Comparison of ENCODE assay signal across 31 mouse cellular contexts in the genomic region with DNA sequence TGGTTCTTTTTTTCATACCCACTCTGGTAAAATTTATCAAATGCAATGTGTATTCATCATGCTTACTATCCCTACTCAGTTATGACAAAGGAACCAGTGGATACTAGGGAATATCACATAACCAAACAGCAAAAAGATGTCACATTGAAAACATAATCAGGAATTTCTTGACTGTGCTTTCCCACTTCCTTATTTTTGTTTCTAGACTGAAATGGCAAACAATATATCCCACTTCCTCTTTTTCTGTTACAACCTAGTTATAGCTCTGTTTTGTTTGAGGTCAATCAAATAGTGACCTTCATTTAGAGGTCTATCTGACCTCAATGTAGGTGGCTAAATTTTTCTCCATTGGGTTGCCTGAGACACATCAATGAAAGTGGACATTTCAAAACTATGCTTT.
A peak's percentile ranks its signal among the peaks of the same experiment; 100 is the strongest.
DNase-seq lines count a peak whose midpoint lies in the region; ATAC-seq lines count a peak whose summit lies in the region.
"Had no signal": no experiment of that assay in that cellular context is flagged by ENCODE, and none has a peak within 500 bp of the region (broad histone marks: within the 10 kb centered on the region; RNA-seq: fewer than 3 reads in every experiment).

No protein-coding gene starts in this region.

- no peak overlapping the region for H3K27ac ChIP-seq in liver, embryonic 11.5 days (ENCODE audit: low read depth, low read length)
- no peak overlapping the region for H3K27ac ChIP-seq in forebrain, embryonic 10.5 days
- H3K27ac ChIP-seq: embryonic facial prominence, embryonic 10.5 days; embryonic facial prominence, embryonic 13.5 days; gastrocnemius, adult 2 months; heart, embryonic 15.5 days; hindbrain, embryonic 10.5 days; hindbrain, embryonic 13.5 days; intestine, embryonic 15.5 days had no signal

- no peak overlapping the region for H3K4me3 ChIP-seq in liver, embryonic 11.5 days (ENCODE audit: low read depth, low read length)
- H3K4me3 ChIP-seq in forebrain, embryonic 10.5 days = no peak overlapping the region
- H3K4me3 ChIP-seq: embryonic facial prominence, embryonic 10.5 days; embryonic facial prominence, embryonic 13.5 days; gastrocnemius, adult 2 months; heart, embryonic 12.5 days; heart, embryonic 15.5 days; hindbrain, embryonic 10.5 days; hindbrain, embryonic 13.5 days; intestine, embryonic 15.5 days had no signal

- peak; percentile 68 for DNase-seq in A20 (ENCODE audit: low read depth, low spot score)
- DNase-seq in MEL-GATA-1-ER (ENCODE audit: extremely low read depth, low read depth) = peak; percentile 6
- peak; percentile 3 for DNase-seq in splenic B cell, adult 2 months (ENCODE audit: low read depth, low spot score)
- no peak for DNase-seq in liver, embryonic 11.5 days (ENCODE audit: low spot score)
- DNase-seq in layer of hippocampus, adult 8-10 months (ENCODE audit: low spot score in 2 of 2) = no peak
- DNase-seq in forebrain, embryonic 10.5 days (ENCODE audit: extremely low spot score, low spot score) = no peak
- DNase-seq: adrenal gland, postnatal 10 days; adrenal gland, postnatal 36 days; cerebellum, adult 11 months; cerebellum, adult 2 months; cerebellum, adult 9-11 months; cerebellum, postnatal 25 days; embryo, embryonic 11 days; forebrain, postnatal 0 days; gastrocnemius, adult 2 months; gastrocnemius, postnatal 14 days; heart, adult 18-20 months; heart, postnatal 10 days; heart, postnatal 36 days had no signal

- no peaks in the 10 kb centered on the region for H3K36me3 ChIP-seq in splenic B cell, adult 2 months (ENCODE audit: control insufficient read depth, insufficient read depth, low read length, poor library complexity, severe bottlenecking)
- no peaks in the 10 kb centered on the region for H3K36me3 ChIP-seq in liver, embryonic 11.5 days (ENCODE audit: control insufficient read depth, insufficient read depth, low read length)
- H3K36me3 ChIP-seq in forebrain, embryonic 10.5 days (replicated peaks) = no peaks in the 10 kb centered on the region
- H3K36me3 ChIP-seq: embryonic facial prominence, embryonic 10.5 days; embryonic facial prominence, embryonic 13.5 days; G1E; heart, embryonic 12.5 days; heart, embryonic 15.5 days; hindbrain, embryonic 10.5 days; hindbrain, embryonic 13.5 days; intestine, embryonic 15.5 days had no signal

- no peaks in the 10 kb centered on the region for H3K9me3 ChIP-seq in liver, embryonic 11.5 days (ENCODE audit: control insufficient read depth, low read length)
- no peaks in the 10 kb centered on the region for H3K9me3 ChIP-seq in forebrain, embryonic 10.5 days
- H3K9me3 ChIP-seq: embryonic facial prominence, embryonic 10.5 days; G1E; heart, embryonic 12.5 days; heart, embryonic 15.5 days; hindbrain, embryonic 10.5 days; hindbrain, embryonic 13.5 days; intestine, embryonic 15.5 days had no signal

- no peaks in the 10 kb centered on the region for H3K27me3 ChIP-seq in splenic B cell, adult 2 months (ENCODE audit: control insufficient read depth, insufficient read depth, low read length, poor library complexity, severe bottlenecking)
- no peaks in the 10 kb centered on the region for H3K27me3 ChIP-seq in liver, embryonic 11.5 days (replicated peaks; ENCODE audit: control insufficient read depth, insufficient read depth, low read length)
- H3K27me3 ChIP-seq in forebrain, embryonic 10.5 days (ENCODE audit: poor library complexity, severe bottlenecking) = no peaks in the 10 kb centered on the region
- H3K27me3 ChIP-seq: embryonic facial prominence, embryonic 13.5 days; heart, embryonic 12.5 days; heart, embryonic 15.5 days; hindbrain, embryonic 13.5 days; intestine, embryonic 15.5 days had no signal

- peak; percentile 85 for ATAC-seq in megakaryocyte, adult 5-6 weeks (ENCODE audit: poor library complexity, severe bottlenecking)
- ATAC-seq in liver, embryonic 11.5 days (replicated peaks; ENCODE audit: low FRiP score) = no peak
- ATAC-seq: activated CD4-positive, CD25-positive, alpha-beta regulatory T cell, adult 4 months; forebrain, embryonic 14.5 days; forebrain, postnatal 0 days; hindbrain, embryonic 16.5 days; intestine, embryonic 15.5 days had no signal

- H3K9ac ChIP-seq in liver, embryonic 11.5 days (ENCODE audit: low read depth, low read length) = no peak overlapping the region
- H3K9ac ChIP-seq: embryonic facial prominence, embryonic 13.5 days; forebrain, postnatal 0 days; heart, embryonic 12.5 days; heart, embryonic 15.5 days; hindbrain, embryonic 13.5 days; intestine, embryonic 15.5 days had no signal

- H3K4me1 ChIP-seq in liver, embryonic 11.5 days (replicated peaks; ENCODE audit: control insufficient read depth, insufficient read depth, low read length) = no peaks in the 10 kb centered on the region
- no peaks in the 10 kb centered on the region for H3K4me1 ChIP-seq in forebrain, embryonic 10.5 days
- H3K4me1 ChIP-seq: embryonic facial prominence, embryonic 10.5 days; embryonic facial prominence, embryonic 13.5 days; heart, embryonic 12.5 days; heart, embryonic 15.5 days; hindbrain, embryonic 10.5 days; hindbrain, embryonic 13.5 days; intestine, embryonic 15.5 days had no signal

- no peak overlapping the region for H3K4me2 ChIP-seq in liver, embryonic 11.5 days
- H3K4me2 ChIP-seq: embryonic facial prominence, embryonic 13.5 days; heart, embryonic 12.5 days; heart, embryonic 15.5 days; hindbrain, embryonic 13.5 days; intestine, embryonic 15.5 days had no signal

Comparison
In these comparisons a context has a peak if more than half of its experiments do, and no peak if none do; other contexts are left out.
1. DNase-seq: peak in A20 (single experiment), MEL-GATA-1-ER (single experiment) and splenic B cell, adult 2 months (single experiment); none in liver, embryonic 11.5 days (single experiment), layer of hippocampus, adult 8-10 months (0 of 2) and forebrain, embryonic 10.5 days (single experiment).